Mouse (Mus musculus): ENCODE measurements around the gene Ces2h. TPM values are rescaled to one million over a fixed set of nuclear protein-coding genes. Genes with fewer than 3 reads are reported as not detected.

Ces2h gene
- not detected for total RNA-seq (2023)

DNA sequence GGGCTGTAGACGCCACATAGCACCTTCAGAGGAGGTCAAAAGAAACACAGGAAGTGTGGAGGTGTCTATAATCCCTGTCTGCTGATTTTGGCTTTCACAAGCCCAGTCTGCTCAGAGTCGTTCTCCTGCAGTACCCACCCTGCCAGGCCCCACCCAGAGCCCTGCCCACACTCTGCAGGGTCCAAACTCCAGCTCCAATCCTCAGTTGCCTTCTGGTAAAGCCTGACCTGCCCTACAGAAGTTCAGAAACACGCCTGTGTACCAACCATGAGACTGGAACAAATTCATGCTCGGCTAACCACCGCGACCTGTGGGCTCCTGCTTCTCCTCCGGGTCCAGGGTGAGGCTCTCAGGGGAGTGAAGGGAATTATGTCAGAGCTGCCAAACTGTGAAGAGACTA lies at the start of gene Ces2h:
Ces2h (plus strand) TSS at position 268 of the 400 bp plus-strand sequence.

DNA sequence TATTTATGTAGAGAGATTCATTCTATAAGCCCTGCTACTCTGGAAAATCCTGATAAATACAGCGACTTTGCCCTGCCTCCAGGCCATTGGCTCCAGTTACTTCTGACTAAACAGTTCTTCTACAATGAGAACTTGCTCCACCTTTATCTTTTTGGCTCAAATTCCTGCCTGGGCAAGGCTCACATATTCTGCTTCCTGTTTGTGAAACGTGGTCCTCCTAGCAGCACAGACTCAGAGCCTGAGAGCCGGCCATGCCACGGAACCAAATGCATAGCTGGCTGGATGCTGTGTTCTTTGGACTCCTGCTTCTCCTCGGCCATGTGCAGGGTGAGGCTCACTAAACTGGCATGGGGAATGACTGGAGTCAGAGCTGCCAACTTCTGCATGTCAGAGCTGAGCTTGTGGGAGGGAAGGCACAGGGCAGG lies 39.1 kb upstream of the Ces2h start, which contains the start of gene Ces2g:
Ces2g (plus strand) TSS at position 182 of the 425 bp plus-strand sequence.

DNA sequence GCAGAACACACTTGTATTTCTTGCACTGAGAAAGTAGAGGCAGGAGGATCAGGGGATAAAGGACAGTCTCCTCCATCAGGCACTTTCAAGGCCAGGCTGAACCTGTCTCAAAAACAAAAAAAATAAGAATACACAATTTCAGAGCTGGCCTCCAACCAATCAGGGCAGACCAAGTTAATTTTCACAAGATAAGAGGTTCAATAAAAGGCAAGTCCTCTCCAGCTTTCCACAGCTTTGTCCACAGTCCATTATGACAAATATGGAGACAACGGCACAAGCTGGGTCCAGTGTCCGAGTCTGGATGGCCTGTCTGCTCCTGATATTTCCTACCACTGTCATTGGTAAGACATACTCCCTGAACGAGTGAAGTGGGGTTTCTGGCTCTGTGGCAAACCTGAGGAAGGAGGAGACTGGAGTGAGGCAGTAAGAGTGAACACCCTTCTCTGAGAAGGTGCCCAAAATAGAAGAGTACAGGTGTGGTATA lies 47.8 kb downstream of the Ces2h start, which contains the start of gene Ces3a:
Ces3a (plus strand) TSS at position 231 of the 484 bp plus-strand sequence.

Other genes with a start within 250 kb of the Ces2h start
- not detected for gene Ces2b, start 169.3 kb upstream of the Ces2h start, total RNA-seq (2023)
- gene Ces2c, start 153.8 kb upstream of the Ces2h start, total RNA-seq (2023) = 1 to 10 TPM in 1 of 2 experiments, not detected in 1; 1.0 TPM
- gene Ces2e, start 74.6 kb upstream of the Ces2h start, total RNA-seq (2023) = not detected
- not detected for gene Ces2f, start 53.5 kb upstream of the Ces2h start, total RNA-seq (2023)
- 1 to 10 TPM; 2.1 to 3.4 TPM for gene Ces2g, start 39.1 kb upstream of the Ces2h start, total RNA-seq (2023)
- gene Ces3a, start 47.7 kb downstream of the Ces2h start, total RNA-seq (2023) = not detected
- gene Ces3b, start 82.9 kb downstream of the Ces2h start, total RNA-seq (2023) = not detected
- not detected for gene Ces4a, start 130.9 kb downstream of the Ces2h start, total RNA-seq (2023)
- gene Cbfb, start 169.8 kb downstream of the Ces2h start, total RNA-seq (2023) = 100 to 1,000 TPM; 114 to 128 TPM
- gene D230025D16Rik, start 224.3 kb downstream of the Ces2h start, total RNA-seq (2023) = 10 to 100 TPM; 27.2 to 32.9 TPM

Data from T-cell, adult 66 days (primary cell).